Mouse (Mus musculus) adrenal gland, postnatal 36 days (tissue): ENCODE data around the gene Fuca1. TPM values are rescaled to one million over a fixed set of nuclear protein-coding genes. Genes with fewer than 3 reads are reported as not detected.
"Not testable (repeated sequence)": the region's sequence is repeated elsewhere in the genome, so short reads cannot be mapped to it uniquely, and the experiment has no call there.

Source experiments
- DNase-seq, 2 experiments: peaks; one replicate each; pipeline ENCODE4 v3.0.0; 2021; ENCODE audit warnings: mixed read lengths in 1 of 2
- total RNA-seq, 2 experiments: library from RNA; stranded (reverse); gene quantifications; 2 replicates each; pipeline ENCODE4 v1.2.3; 2021

Fuca1 gene
- total RNA-seq, 2 experiments from 2014 or later, result 84.1 to 87.4 TPM

DNA sequence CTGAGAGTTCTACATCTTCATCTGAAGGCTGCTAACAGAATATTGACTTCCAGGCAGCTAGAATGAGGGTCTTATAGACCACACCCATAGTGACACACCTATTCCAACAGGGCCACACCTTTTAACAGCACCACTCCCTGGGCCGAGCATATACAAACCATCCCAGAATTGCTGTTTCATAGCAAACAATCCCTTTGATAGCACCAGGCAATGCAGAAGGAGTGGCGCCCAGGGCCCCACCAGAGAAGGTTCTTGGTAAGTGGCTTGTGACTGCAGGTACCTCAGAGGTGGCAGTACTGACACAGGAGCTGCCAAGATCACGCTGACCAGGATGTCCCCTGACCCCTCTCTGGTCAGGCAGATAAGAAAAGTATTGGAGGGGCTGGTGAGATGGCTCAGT, 32.6 kb downstream of the Fuca1 start:
- no peak for DNase-seq

DNA sequence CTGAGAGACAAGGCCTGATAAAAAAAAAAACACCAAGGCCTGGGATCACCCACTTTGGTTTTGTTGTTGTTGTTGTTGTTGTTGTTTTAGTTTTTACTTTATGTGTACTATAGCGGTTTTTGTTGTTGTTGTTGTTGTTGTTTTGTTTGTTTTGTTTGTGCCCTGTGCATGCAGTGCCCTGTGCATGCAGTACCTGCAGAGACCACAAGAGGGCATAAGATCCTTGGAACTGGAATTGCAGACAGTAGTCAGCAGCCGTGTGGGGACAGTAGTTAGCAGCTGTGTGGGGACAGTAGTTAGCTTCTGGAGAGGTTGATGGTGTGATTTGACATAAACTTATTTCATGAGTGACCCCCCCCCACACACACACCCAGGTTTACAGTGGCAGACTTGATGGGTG, 33.7 kb downstream of the Fuca1 start:
- DNase-seq, result peak; percentile 69 to 80

DNA sequence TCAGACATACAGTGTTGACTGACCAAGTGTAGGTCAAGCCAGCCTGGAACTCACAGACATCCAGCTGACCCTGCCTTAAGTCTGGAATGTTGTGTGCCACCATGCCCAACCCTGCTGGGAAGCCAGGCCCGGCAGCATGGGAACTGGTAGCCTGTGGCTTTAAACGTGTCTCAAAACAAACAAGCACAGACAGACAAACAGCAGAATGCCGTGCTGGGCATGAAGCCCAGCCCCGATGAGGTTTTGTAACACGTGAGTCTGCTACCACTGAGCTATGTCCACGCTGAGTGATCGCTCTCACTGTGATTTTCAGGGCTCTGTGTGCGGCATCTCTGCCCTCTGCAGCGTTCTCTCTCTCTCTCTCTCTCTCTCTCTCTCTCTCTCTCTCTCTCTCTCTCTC, 35.4 kb downstream of the Fuca1 start:
- no peak for DNase-seq

DNA sequence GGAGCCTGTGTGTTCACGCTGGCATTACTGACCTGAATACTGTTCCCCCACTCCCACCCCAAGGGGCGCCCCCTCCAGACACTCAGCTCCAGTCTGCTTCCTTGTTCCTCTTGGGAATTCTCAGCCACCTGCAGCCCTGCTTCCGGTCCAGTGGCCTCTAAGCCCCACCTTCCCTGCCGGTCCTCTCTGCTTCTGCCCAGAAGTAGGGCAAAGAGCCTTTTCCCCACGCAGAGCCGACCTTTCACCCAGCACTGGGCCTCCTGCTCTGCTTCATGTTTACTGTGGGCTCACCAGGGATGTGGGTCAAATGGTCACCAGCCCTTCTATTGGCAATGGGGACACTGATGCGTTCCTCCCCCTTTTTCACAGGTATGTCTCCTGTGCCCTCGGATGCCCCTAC, 37.8 kb downstream of the Fuca1 start:
- peak in 1 of 2 experiments; percentile 51 for DNase-seq

DNA sequence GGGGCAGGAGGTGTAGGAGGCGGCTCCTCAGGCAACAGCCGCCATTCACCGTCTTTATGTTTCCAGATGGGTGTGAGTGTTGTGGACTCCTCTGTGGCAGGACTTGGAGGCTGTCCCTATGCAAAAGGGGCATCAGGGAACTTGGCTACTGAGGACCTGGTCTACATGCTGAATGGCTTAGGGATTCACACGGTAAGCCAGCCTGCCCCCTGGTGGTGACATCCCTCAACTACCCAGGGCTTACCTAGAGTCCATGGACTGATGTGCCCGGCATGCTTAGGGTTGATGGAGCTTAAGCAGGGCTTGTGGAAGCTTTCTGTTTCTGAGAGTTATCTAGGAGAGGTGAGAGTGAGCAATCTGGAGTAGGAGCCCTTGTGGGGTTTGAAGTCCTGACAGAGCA, 40.2 kb downstream of the Fuca1 start:
- peak; percentile 84 to 90 for DNase-seq

DNA sequence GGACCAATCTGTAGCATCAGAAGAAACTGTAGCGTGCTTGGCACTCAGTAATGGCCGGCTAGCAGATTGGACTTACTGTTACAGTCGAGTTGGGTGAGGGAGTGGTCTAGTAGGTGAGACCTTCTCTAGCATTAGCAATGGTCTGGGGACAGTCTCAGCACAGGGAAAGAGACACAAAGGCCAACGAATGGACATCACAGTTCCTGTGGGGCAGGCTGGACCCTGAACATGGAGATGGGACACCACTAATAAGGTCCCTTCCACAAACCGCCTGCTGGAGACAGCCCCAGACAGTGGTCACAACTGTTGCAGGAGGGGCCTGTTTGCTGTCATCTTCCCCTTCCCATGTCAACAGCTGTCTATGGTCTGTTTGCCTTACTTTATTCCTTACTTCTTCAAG, 41.2 kb downstream of the Fuca1 start:
- DNase-seq, result no peak

DNA sequence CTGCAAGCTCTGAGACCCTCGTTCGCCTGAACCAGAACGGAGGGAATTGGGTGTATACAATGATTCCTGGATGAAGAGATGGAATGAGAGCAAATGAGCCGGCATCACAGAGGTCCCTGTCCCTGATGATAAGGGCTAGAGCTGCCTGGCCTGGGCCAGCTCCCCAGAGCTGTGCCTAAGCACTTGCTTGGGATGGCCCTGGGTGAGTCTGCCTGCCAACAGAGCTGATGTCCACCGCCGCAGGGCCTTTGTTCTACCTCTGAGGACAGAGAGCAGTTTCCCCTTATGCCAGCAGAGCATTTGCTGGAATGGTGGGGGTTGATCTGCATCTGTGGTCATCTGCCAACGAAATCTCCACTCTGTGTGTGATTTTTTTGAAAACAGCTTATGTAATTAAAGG, 41.7 kb downstream of the Fuca1 start:
- no peak for DNase-seq

DNA sequence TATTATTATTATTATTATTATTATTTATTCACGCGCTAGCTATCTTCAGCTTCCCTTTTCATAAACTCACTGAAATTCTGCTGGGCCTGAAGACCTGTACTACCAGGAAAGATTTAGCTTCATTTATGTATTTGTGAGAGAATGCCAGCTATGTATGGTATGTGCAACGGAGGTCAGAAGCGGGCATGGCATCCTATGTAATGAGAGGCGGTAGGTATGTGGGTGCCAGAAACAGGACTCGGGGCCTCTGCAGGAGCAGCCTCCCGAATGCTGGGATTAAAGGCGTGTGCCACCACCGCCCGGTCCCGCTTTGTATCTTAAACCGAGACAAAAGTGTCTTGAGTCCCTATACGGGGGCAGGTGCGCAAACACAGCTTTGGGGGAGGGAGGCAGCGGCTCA, 42.4 kb downstream of the Fuca1 start:
- DNase-seq, result no peak

DNA sequence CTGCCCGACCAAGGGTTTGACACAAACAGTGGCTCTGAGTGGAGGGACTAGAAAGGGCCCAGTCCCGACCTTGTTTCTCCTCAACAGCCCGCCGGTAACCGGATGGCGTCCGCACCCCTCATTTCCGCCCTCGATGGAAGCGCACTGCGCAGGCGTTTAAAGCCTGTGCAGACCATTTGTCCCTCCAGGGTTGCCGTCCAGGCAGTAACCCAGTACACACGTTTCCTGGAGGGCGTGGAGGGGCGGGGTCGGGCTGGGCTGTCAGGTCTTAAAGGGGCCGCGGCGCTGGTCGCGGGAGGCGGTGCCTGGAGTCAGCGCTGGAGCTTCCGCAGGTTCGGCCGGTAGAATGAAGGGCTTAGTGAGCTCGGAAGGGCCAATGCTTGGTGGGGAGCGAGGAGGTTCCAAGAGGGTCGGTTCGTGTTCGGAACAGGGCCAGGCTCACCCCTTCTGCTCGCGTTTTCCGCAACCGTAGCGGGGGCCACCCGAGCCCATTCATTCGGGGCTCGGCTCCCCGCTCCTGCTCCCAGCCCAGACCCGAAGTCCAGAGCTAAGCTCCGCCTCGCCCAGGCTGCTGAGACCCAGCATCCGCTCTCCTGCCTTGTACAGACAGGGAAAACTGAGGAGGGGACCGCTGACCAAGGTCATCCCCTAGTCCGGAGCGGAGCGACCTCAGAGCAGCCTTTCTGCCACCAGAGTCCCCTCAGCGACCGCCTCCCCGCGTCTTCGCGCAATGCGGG, 43.1 kb downstream of the Fuca1 start, which contains the start of gene Gale:
Gale (plus strand) TSS at position 271 of the 737 bp plus-strand sequence.
- DNase-seq, result peak; percentile 97

DNA sequence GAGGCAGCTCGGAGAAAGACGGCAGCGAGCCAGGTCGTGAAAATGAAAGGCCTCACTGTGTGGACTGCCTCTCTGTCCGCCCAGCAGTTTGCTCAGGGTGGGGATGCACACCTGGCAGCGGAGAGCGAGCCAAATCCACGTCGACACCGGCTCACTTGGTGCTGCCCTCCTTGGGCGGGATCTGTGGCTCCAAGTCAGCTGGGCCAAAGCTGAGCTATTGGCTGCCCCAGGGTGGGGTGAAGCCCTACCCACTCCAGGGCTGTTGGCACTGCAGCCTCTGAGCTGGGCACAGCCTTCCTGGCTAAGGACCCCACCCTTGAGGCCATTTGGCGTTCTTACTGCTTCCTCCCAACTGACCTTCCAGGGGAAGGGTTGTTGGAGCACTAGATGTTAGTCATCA, 43.9 kb downstream of the Fuca1 start:
- DNase-seq, result peak; percentile 69 to 83

DNA sequence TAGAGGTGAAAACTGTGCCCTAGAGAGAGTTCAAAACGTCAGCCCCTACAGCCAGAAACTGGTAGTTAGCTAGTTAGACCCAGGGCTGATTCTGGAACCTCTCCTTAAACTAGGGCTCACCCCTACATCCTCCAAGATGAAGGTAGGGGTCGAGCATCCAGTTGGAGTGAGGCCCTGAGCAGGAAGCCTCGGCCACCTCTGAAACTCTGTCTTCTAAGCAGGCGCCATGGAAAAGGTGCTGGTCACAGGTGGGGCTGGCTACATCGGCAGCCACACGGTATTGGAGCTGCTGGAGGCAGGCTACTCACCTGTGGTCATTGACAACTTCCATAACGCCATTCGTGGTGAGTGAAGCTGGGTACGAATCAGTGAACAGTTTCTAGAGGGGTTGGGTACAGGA, 44.6 kb downstream of the Fuca1 start:
- no peak for DNase-seq

DNA sequence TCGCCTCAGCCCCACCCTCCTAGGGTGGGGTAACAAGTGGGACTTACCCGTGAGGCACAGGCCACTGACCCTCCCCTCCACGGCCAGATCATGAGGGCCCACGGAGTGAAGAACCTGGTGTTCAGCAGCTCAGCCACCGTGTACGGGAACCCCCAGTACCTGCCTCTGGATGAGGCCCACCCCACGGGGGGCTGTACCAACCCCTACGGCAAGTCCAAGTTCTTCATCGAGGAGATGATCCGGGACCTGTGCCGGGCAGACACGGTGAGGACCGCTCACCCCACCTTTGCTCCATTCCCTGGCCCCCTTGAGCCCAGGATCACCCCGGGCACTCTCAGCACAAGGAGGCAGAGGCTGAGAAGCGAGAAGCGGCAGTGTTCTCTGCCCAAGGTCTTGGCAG, 45.7 kb downstream of the Fuca1 start:
- no peak for DNase-seq

DNA sequence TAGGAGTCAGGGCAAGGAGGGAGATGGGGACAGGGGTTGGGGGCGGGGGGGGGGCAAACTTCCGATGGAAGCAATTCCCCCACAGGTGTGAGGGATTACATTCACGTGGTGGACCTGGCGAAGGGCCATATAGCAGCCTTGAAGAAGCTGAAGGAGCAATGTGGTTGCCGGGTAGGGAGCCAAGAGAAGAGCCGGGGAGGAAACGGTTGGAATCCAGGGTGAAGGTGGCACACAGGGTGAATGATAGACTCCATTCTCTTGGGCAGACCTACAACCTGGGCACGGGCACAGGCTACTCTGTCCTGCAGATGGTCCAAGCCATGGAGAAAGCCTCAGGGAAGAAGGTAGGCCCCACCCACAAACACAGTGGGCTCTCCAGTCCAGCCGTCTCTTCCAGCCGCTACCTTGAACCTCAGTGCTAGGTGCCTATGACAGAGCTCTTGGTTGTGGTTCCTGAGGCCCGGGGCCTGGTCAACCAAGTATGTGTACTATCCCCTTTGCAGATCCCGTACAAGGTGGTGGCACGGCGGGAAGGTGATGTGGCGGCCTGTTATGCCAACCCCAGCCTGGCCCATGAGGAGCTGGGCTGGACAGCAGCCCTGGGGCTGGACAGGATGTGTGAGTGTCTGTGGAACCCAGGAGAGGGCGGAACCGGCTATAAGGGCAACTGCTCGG, 46.7 kb downstream of the Fuca1 start:
- no peak for DNase-seq

DNA sequence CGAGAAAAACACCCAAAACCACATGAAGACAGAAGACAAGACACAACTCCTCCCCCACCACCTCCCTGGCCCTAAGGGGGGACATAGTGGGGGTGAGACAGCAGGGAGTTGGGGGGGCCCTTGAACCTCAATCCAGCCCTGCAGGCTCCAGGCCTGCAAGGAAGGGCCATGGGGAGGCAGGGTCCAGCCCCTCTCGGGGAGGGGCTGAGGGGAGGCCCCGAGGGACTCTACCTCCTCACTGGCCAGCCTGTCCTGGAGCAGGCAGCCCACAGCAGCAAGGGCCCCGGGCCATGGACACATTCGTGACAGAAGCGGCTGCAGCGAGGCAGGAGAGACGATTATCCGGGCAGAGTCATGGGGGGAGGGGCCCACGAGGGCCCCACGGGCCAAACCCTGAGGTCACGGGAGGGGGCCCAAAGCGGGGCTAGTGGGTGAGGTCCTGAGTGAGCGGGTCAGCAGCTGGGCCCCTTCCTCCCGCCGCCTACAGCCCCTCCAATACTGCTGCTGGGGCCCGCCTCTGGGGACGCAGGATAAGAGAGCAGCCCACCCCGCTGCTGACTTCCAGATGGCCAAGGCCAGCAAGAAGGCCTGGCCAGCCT, 47.8 kb downstream of the Fuca1 start:
- no peak for DNase-seq

DNA sequence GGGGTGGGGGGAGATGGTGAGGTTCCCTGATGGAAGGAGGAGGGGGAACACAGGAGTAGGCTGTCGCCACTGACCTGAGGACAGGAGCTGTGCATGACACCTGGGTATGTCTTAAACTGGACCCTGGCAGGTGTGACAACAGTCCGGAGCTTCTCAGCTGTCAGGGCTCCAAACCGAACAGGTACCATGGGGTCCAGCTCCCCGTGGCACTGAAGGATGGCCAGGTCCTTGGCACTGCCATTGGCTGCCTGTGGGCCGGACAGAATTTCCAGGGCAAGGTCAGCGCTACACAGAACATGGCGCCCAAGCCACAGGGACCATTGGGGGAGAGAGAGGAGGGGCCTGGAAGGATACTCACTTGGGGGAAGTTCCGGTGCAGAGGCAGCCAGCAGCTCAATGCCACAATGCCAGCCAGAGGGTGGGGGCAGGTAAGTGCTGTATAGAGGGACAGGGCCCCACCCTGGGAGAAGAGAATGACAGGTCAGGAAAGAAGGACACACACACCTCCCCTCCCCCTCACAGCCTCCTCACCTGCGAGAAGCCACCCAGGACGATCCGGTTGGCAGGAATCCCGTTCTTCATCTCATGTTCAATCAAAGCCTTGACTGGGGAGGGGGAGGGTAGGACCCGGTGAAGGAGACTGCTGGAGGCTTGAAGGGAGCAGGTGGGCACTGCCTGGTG, 48.7 kb downstream of the Fuca1 start:
- no peak for DNase-seq

DNA sequence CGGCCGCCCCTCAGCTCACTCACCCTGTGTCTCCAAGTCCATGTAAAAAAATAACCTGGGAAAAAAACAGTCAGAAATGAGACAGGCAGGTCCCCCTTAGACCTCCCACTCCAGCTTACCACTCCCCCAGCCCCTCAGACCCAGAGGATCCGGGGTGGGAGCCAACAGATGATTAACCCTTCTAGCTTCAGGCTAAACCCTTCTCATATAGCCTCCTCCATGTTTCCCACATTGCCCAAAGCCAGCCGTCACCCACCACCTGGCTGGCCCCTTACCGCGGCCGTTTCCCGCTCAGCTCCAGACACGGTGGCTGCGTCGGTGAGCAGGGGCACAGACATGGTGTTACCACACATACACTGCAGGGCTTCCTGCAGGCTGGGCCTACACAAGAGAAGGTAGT, 50.0 kb downstream of the Fuca1 start:
- DNase-seq, result no peak

DNA sequence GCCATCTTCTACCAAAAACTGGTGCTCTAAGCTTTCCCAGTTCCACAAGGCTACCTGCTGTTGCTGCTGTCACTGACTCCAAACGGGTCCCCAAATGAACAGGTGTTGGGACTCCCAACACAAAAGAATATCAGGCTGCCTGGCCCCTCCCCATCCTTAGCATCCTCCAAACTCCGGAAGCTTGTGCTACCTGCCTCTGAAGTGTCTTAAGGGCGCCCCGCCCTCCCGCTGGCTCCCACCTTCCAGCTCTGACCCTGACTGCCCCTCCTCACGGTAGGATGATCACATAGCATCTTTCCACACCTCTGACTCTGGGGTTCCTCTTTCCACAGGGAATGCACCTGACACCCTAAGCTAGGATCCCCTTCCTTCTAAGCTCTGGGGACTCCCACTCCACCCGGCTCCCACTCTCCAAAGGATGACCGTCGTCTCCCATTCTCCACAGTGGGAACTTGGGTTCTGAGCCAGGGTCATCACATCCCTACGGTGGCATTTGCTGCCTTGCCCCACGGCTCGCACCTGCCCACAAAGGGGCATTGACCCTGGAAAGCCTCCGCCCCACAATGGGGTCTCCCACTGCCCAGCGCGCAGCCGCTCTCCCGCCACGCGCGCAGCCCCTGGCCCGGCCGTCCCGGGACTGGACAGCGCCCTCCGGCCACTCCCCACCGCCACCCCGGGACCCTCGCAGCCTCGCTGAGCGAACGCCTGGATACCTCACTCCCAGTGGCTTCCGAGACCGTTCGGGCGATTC, 51.4 kb downstream of the Fuca1 start:
- DNase-seq, result no peak

DNA sequence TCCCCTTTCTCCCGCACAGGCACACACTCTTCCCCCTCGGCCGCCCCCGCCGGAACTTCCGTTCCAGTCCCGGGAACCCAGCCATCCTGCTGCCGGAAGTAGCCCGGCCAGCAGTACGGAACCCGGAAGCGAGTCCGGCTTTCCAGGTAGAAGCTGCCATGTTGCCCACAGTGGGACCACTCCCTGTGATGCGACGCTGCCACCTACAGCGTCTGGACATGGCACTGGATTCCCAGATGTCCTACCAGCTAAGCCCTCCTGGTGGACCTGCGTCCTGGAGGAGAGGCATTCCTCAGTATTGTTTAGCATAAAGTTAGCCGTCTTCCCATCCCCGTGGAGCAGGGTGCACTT, 52.0 kb downstream of the Fuca1 start, which contains the start of gene Lypla2:
Lypla2 (minus strand) TSS at position 71 of the 351 bp plus-strand sequence.
- DNase-seq, result peak; percentile 93 to 95

DNA sequence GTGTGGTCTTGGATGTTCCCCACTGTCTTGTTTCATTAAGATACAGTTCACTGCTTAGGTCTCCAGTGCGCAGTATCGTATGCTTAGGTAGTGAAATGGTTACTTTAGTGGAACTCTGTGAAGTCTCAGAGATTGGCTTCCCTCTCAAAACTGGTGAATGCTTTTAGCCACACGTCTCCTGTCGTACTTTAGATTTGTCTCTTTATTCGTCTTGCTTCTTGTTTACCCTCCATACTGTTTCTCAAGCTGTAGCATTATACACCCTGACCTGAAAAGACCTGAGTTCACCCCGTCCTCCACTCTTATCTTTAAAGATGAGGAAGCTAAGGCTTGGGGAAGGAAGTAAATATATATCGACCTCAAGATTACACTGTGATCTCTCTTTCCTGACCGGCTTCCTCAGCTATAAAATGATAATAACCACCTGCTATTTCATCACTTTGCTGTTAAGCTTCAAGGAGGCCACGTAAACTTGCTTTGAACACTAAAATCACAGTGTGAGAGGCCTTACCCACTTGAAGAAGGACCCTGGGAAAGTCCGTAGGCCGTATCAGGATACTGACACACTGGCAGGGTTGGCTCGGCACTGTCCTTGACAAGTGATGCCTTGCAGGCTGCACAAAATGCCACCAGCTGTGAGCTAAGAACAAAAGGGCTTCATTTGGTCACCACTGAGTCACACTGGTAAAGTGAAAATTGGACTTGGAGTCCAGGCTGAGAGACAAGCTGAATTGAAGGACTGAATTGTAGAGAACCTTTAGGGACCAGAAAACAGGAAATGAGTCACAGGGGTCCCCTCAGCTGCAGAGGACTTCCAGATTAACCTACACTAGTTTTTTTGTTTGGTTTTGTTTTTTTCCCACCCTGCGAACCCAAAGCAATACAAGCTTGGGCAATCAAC, 52.6 kb downstream of the Fuca1 start:
- DNase-seq, result peak in 1 of 2 experiments; percentile 41

DNA sequence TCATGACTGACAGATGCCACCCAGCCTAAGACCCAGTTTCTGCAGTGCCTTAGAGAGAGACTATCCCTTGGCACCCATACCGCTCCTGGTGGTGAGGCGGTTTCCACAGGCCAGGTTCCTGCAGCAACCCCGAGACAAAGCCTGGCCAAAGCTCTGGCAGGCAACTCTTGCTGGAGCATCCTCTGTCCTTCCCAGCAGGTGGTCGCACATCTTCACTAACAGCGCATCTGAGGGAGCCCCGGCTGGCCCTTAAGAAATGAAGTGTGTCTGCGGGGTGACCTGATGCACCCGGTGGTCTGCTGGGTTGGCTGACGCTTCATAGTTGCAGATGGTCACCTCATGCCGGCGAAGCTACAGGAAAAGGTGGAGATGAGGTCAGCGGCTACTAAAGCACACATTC, 55.6 kb downstream of the Fuca1 start:
- no peak for DNase-seq

DNA sequence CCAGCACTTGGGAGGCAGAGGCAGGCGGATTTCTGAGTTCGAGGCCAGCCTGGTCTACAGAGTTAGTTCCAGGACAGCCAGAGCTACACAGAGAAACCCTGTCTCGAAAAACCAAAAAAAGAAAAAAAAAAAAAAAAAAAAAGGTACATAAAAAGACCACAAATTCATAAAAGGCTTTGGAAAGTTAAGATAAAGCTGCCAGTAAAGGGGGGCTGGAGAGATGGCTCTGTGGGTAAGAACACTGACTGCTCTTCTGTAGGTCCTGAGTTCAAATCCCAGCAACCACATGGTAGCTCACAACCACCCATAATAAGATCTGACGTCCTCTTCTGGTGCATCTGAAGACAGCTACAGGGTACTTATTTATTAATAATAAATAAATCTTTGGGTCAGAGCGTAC, 59.7 kb downstream of the Fuca1 start:
- DNase-seq, result not testable (repeated sequence)
